Mouse (Mus musculus) gastrocnemius, postnatal 10 days (tissue): ENCODE results near the gene Rpl37. TPM values are rescaled to one million over a fixed set of nuclear protein-coding genes. Genes with fewer than 3 reads are reported as not detected.
"Not testable (repeated sequence)": the region's sequence is repeated elsewhere in the genome, so short reads cannot be mapped to it uniquely, and the experiment has no call there.

Experiments
- DNase-seq: peaks from one replicate; pipeline ENCODE4 v3.0.0; 2021; ENCODE audit warnings: mixed read lengths
- total RNA-seq, 2 experiments: library from RNA; stranded (reverse); gene quantifications; 2 replicates each; pipeline ENCODE4 v1.2.3; 2021

Gene Rpl37
- total RNA-seq, 2 experiments from 2014 or later = 337 to 339 TPM

DNA sequence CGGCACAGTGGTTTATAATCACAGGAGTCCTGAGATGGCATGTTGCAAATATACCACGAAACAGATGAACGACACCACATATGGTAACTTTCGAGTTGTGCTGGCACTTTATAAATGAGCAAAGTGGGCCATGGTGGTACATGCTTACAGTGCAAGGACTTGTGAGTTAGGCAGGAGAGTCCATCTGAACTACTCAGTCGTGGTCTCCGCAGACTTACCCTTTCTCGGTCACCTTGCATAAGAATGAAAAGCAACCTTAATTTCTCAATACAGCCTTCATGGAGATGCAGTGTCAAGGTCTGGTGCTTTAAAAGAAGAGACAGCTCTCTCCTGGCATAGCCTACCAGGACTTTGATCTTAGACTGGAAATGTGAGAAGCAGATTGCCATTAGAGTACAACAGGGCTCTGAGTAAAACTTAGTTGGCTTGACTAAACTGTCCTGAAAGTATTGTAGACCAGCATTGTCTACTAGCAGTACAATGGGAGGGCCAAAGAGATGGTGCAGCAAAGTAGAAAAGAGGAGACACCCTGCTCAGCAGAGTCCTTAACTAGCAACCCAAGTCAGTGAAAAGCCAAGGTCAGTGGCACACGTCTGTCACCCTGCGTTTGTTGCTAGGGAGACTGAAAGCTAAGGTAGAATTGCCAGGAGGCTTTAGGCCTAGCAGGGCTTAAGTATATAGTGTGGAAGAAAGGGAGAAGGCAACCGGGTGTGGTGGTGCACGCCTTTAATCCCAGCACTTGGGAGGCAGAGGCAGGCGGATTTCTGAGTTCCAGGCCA is 5.3 kb downstream of the Rpl37 start:
- DNase-seq = no peak

DNA sequence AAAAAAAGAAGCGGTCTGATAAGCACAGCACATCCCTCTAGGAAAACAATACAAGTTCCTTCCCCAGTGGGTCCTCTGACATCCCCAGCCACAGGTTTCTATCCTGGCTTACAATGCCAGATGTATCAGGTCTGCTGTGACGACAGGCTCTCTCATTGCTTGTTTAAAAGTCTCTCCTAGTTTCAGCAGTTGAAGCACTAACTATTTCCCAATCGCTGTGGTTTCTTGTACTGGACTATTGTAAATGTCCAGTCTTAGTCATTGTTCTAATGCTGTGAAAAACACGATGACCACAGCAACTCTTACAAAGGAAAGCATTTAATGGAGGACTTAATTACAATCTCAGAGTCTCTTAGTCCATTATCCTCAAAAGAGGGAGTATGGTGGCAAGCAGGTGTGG is 10.0 kb downstream of the Rpl37 start:
- no peak for DNase-seq

DNA sequence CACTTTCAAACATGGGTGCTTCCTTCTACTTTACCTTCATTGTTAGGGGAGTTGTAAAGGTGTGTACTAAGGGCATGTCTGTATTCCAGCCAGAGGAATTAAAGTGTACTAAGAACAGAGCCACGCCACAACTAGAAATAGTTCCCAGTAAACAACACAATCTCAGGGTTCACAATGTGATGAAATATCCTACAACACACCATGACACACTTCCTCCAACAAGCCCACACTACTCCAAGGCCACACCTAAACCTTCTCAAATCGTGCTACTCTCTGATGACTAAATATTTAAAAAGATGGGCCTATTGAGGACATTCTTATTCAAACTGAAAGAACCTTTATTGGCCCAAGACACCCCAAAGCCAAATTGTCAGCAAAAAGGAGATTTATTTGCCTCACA is 11.0 kb downstream of the Rpl37 start:
- no peak for DNase-seq

DNA sequence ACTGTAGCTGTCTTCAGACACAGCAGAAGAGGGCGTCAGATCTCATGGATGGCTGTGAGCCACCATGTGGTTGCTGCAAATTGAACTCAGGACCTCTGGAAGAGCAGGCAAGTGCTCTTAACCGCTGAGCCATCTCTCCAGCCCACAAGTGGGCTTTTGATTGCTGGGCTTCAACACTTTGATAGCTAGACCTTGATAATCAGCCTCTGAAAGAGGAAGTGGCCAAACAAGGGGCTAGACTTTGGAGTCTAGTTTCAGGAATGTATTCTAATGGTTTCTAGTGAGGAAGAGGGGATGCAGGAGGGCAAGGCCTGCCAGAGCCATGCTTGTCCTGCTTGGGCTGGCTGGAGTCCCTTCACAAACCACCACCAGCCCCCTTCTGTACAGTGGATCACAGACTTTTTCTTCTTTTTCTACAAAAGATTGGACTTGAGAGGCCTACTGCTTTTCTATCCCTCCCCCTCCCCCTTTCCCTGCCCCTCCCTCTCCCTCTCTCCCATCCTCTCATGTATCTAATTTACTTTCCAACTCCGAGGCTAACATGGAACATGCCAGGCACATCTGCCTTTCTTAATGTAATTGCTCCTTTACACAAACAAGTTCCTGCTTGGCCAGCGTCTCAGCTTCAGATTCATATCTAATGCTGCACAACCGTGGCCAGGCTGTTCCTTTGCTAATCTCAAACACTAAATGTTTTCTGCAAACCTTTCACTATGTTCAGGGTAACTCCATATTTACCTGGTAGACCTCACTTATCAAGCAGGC is 11.9 kb downstream of the Rpl37 start:
- no peak for DNase-seq

DNA sequence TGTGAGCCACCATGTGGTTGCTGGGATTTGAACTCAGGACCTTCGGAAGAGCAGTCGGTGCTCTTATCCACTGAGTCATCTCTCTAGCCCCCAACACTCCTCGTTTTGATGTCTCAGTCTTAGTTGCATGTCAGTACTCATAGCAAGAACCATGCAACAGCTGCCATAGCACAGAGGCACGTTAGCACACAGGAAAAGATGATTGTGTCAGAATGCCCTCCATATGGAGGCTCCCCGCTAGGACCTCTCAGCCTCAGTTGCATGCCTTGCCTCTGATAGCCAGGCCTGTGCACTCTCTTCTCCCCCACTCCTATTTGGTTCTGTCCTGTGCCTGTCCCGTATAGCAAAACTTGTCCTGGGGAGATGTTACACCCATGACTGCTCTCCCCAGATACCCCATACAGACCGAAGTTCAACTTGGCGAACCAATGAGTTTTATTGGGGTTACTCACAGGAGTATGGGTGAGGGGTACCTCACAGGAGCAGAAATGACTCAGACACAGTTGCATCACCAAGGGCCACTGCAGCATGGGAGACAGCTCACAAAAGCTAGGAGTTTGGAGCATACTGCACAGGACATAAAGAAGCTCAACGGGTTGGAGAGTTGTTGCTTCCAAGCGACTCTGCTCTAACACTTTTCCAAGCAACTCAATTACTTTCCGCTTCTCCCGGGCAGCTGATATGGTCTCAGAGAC is 12.8 kb downstream of the Rpl37 start:
- no peak for DNase-seq

DNA sequence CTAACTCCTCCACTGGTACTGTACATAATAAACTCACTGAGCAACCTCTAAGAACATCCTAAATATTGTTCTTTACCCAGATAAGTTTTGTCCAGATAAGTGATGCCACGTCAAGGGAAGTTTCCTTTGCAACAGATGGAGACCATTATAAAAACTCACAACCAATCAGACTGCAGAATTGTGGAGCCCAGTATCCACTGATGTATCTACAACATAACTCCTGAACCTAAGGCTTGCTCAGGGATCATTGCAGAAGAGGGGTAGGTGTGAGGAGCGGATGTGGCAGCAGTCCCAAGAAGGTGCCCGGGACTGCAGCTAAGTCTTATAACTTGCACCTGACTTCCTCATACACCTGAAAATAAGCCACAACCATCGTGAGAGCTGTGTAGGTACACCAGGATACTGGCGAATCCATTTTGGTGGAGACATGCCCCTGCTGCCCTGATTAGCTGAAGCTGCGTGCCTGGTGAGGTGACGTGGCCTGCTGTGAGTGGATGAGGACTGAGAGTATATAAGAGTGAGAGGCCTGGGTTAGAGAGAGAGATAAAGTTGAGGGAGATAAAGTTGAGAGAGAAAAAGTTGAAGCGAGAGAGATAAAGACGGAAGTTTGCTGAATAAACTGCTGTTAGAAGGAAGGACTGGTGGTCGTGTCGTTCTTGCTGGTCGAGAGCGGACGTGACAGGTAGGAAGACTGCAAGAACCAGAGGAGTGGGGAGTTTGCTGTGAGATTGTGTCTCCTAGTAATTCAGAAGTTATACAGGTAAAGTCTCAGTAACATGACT is 14.6 kb downstream of the Rpl37 start:
- DNase-seq = not testable (repeated sequence)

DNA sequence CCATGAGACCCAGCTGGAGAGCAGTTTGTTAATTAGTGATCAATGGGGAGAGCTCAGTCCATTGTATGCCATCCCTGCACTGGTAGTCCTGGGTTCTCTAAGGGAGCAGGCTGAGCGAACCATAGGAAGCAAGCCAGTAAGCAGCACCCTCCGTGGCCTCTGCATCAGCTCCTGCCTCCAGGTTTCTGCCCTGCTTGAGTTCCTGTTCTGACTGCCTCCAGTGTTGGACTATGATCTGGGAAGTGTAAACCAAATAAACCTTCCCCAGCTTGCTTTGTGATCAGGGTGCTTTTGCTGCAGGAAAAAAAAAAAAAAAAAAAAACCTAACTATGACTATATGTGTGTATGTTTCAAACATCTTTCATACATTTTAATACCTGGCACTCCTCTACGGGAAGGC is 16.9 kb downstream of the Rpl37 start:
- no peak for DNase-seq

DNA sequence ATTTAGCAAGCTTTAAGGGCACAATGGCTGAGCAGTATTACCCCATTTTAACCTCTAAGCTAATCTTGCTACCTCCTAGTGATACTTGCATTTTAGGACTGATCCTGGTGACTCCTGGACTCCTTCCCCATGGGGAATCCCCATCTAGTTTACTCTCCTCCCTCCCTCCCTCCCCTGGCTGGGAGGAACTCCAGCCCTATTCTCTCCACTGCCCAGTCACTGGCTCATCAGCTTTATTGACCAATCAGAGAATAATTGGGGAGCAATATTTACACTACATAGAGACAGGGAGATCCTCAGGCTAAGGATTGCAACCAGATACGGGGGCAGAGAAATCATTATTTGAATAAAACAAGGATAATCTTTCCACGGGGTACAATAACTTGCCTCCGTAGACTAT is 17.7 kb downstream of the Rpl37 start:
- DNase-seq = no peak

DNA sequence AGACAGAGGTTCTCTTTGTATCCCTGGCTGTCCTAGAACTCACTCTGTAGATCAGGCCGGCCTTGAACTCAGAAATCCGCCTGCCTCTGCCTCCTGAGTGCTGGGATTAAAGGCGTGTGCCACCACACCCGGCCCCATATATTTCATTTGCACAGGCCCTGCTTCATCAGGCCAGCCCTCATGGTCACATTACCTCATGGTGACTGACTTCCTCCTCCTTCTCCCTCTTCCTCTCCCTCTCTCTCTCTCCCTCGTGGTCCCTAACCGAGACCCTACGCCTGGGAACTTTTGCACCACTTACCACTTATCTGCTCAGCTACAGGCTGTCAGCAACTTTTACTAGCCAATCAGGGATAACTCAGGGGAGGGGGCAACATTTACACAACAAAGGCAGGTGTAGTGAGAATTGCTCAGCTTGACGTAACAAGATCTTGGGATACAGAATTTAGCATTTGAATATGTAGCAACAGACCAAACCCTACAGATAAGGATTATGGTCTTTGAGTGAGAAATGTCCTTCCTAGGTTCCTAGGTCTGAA is 18.6 kb downstream of the Rpl37 start:
- no peak for DNase-seq

DNA sequence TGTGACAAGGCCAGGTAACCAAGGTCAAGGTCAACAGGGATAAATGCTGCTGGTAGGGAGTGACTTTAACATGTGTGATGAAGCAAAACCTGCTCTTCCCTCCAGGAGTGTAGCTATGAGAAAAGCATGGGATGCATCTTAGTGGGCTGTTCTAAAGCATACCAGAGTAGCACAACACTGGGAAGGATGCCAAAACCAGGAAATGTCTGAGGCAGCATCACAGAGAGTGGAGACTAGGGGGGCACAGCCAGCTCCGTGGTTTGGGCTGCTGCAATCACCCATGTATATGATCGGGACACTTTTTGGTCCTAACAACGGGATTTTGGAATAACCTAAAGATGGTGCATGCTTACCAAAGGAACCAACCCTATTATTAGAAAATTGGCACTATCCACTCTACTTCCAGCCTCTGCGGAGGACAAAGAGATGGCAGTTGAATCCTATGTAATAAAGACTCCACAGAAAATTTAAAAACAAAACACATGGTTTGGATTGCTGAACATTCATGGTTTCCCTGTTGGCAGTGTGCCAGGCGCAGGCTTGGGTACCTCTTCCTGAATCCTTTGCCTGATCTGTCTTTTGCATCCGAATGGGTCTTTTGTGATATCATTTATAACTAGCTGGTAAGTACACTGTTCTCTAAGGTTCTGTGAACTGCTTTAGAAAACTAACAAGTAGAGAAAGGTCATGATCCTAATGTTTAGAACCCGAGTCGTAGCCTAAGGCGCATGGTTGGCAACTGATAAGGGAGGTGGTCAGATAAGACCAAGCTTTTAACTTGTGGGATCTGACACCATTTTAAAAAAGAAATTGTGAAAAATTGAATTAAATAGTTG is 21.8 kb downstream of the Rpl37 start:
- DNase-seq = no peak

DNA sequence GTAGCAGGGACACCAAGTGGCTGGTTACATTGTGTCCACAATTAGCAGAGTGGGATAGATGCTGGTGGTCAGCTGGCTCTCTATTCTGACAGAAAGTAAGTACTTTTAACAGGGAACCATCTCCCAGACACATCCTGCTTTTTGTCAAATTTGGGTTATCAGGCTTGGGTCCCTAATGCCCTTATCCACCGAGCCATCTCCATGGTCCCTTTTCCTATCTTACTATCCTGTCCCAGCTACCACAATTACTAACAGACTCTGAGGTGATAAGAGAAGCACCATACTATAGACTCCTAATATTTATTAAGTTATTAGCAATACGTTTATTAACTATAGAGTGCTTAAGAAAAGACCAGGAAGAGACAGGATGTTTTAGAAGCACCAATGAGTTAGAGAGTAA is 22.9 kb downstream of the Rpl37 start:
- DNase-seq = no peak

DNA sequence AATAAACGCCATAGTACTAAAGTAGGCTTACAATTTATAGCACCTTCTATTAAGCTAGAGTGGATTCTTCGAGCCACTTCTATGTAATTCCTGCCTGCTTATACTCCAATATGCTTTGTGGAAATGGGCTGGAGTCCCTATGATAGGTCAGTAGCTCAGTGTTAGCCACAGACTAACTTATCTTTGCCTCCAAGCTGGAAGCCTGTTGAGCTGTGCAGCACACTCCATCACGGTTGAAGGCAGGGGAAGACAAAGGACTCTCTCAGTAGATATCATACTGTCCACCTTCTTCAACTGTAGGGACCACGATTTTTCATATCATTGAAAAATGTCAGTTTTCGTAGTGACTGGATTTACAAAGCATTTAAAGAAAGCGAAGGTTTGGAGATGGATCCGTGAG is 23.4 kb downstream of the Rpl37 start:
- no peak for DNase-seq

DNA sequence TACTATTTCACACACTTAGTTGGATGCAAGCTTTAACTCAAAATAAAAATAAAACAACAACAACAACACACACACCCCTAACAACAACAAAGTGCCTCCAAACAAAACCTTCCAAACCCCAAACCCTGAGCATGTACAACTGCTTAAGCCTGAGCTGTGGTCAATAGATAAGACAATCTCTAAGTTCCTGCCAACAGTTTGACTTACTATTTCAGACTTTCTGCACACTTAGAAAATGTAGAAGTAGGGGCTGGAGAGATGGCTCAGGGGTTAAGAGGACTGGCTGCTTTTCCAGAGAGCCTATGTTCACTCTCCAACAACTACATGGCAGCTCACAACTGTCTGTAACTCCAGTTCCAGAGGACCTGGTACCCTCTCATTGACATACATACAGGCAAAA is 23.9 kb downstream of the Rpl37 start:
- DNase-seq = no peak

DNA sequence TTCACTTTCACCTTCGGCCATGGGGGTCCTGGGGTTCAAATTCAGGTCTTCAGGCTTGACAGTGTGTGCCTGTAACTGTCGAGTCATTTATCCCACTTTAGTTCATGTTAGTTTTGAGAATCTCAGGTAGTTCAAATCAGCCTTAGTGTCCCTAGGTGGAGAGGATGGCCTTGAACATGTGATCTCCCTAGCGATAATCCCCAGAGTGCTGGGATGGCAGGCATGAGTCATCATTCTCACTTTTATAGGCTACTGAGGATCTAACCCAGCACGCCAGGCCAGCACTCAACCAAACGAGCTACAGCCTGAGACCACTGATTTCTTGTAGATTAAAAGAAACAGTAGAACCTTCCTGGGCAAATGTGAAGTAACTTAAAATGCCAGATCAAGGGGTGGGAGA is 25.6 kb downstream of the Rpl37 start:
- DNase-seq = no peak

DNA sequence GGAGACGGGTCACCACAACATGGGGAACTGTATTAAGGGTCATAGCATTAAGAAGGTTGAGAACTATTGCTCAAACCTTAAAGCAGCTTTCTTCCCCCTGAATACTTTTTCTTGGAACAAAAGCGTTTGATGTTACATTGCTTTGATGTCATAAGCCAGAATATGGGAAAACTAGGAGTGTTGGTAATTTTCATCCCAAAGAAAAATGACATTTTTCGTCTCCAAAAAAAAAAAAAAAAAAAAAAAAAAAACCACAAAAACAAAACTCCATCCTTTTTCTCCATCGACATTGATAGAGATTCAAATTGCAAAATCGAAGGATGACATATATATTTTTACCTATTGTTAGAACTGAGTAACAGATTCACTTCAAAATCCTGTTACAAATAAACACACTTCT is 26.3 kb downstream of the Rpl37 start:
- DNase-seq = no peak

DNA sequence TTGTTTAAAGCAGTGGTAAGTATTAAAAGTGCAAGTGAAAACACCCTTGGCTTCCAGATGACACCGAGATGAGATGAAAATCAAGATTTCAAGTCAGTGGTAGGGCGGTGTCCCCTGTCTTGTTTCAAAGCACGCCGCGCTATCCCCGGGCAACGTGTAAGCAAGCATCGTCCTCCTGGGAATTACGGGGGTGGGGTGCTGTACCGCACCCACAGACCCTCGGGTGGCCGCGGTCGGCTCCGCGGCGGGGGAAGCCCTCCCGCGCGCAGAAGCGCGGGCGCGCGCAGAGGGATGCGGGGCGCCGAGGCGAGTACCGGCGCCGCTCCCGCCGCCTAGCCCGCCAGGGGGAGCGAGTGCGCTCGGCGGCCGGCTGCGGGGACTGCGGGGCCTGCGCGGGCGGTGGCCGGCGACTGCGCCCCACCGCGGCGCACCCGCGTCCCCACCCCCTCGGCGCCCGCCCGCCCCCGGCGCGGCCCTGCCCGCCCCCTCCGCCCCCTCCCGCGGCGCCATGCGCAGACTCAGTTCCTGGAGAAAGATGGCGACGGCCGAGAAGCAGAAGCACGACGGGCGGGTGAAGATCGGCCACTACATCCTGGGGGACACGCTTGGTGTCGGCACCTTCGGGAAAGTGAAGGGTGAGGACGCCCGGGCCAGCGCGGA is 27.0 kb downstream of the Rpl37 start, which contains the start of gene Prkaa1:
Gene Prkaa1 (plus strand): TSS at position 501 of the 660 bp plus-strand sequence.
- peak; percentile 79 for DNase-seq

DNA sequence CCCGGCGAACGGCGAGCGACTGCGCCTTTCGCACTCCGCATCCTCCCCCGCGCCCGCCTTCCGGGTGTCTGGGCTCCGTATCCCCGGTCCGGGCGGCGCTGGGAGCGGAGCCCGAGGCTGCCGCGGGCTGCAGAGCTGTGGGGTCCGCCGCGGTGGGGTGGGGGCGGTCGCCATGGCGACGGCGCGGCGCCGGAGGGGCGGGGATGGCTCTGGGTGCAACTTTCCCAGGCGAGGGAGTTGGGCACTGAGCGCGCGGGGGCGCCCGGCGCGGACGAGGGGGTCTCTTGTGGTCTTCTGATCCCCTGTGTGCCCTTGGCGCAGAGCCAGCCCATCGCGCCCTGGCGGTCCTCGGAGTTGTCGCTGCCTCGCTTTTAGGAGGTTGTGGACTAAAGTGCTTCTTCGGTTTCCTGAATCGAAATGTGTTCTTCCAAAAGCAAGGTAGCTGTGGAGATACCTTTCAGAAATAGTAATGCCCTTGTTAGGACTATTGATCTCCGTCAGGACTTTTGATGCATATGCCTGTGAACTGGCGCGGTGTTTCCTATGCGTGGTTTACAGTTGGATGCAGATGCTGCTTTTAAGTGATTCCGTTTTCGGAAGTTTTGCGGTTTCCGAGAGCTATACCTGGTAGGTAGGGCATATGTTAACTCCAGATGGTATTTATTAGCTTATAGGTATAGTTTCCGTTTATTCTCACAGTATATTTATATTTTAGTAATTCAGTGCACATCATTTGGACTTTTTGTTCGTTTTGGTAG is 27.8 kb downstream of the Rpl37 start:
- peak; percentile 77 for DNase-seq

DNA sequence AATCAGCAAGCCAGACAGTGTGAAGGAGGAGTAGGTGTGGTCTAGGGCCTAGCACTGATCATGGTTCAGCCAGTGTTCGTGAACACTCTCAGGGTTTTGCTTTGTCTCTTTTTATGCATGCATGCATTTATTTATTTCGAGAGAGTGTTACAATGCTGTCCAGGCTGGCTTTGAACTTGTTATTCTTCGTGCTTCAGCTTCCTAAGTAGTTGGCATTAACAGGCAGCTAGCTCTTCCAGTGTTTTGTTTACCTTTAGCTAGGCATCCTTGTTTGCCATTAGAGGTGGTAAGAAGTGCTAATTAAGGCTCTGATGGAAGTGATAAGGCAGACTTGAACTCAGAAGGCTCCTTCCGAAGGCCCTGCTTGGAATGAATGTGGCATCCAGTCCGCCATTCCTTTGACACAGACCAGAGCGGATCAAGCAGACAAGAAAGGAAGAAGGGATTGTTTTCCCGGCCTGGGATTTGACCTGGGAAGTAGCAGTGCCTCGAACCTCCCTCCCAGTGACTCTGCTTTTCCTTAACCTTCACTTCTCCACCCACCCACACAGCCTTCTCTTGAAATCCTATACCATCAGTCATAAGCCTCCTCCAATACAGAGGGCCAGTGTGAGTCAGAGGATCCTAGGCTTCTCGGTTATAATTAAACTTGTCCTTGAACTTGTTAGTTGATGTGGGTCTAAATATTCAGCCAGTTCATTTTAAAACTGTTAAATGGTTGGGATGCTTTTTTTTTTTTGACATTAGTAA is 28.9 kb downstream of the Rpl37 start:
- no peak for DNase-seq

DNA sequence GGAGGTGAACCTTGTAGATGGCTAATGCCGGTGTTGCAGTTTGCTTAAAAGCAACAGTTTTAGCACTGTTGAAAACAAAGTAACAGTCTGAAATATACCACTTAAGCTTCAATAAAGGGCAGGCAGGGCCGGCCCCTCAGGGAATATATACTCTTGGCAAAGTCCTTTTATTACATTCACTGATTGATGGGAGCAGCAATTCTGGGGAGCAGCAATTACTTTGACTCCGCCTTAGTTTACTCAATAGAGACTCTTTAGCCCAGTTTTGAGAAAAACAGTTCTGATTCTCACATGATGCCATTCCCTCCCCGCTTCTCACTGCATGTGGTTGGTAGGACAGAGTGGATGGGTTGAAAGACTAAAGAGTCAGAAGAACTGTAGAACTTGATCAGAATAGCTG is 32.7 kb downstream of the Rpl37 start:
- DNase-seq = no peak
